Mouse (Mus musculus): ENCODE measurements at regions not wholly inside any gene's neighbourhood (a gene's known extent, or its start where the extent isn't known, plus 50 kb on each side); places are given as distances from the start of the nearest gene placed in this dataset.

DNA sequence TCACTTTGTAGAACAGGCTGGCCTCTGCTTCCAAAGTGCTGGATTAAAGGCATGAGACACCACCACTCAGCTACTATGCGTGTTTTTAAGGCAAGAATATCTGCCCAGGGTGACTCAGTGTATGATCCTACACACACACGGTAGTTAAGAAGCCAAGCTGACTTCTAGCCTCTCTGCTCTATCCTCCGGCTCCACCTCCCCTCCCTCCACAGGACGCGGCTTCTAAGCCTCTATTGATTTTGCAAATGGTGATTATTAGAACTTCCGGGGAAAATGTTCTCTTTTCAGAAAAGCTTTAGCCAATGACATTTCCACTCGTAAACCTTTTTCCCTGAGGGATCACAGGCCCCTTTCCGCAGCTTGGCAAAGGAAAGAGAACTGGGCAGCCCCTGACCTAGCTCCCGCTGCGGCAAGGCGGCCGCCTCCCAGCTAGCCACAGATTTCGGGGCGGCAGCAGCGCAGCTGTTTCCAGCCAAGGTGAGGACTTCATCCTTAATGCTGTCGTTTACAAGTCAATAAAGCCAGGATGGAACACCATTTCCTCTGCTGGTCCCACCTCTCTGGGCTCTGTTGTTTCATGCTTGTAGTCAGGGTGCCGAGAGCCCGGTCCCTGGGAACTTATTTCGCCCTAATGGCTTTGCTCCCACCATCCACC is 154.0 kb downstream of the Mycn start:
- no peak overlapping the region for H3K9ac ChIP-seq (replicated peaks; ENCODE audit: low read depth, low read length)
- no peak overlapping the region for H3K27ac ChIP-seq (ENCODE audit: low read length)
- peak overlapping the region; percentile 12; the same call in 1 of the 2 replicates for H3K4me3 ChIP-seq (ENCODE audit: low read depth, low read length)
- H3K27me3 ChIP-seq (ENCODE audit: control insufficient read depth, insufficient read depth, low read length) = no peaks in the 10 kb centered on the region
- peaks cover 10% of the 10 kb centered on the region for H3K4me1 ChIP-seq (ENCODE audit: control insufficient read depth, insufficient read depth, low read length)
- no peak for ATAC-seq (ENCODE audit: insufficient number of reproducible peaks, insufficient read depth, low FRiP score, low read depth)
- 9% methylated on average over 19 of the region's 19 CpGs for WGBS
- H3K36me3 ChIP-seq (ENCODE audit: control insufficient read depth, insufficient read depth, low read length) = no peaks in the 10 kb centered on the region
- H3K4me2 ChIP-seq (replicated peaks; ENCODE audit: low read depth, low read length) = peak overlapping the region; percentile 44
- no peaks in the 10 kb centered on the region for H3K9me3 ChIP-seq (ENCODE audit: control insufficient read depth, low read depth, low read length)

DNA sequence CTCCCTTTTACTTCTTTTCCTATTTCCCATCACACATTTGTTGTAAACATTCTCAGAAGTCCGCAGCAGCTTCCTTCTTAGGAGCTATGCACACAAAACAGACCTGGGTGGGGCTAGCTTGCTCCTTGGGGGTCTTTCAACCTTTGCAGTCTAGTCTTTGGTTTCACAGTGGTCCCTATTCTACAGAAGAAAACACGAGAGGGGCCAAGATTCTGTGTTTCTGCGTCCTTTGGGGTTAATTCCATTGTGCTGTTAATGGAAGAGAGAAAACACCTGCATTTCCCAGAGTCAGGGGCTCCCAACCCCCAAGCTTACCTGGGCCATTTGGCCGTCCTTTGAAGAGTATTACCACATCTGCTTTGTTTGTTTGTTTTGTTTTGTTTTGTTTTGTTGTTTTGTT is 154.6 kb downstream of the Mycn start:
- no peak for ATAC-seq (ENCODE audit: insufficient number of reproducible peaks, insufficient read depth, low FRiP score, low read depth)
- H3K9ac ChIP-seq (replicated peaks; ENCODE audit: low read depth, low read length) = no peak overlapping the region
- WGBS = 44% methylated on average over 4 of the region's 4 CpGs
- H3K36me3 ChIP-seq (ENCODE audit: control insufficient read depth, insufficient read depth, low read length) = no peaks in the 10 kb centered on the region
- peaks cover 10% of the 10 kb centered on the region for H3K4me1 ChIP-seq (ENCODE audit: control insufficient read depth, insufficient read depth, low read length)
- H3K9me3 ChIP-seq (ENCODE audit: control insufficient read depth, low read depth, low read length) = no peaks in the 10 kb centered on the region
- no peaks in the 10 kb centered on the region for H3K27me3 ChIP-seq (ENCODE audit: control insufficient read depth, insufficient read depth, low read length)
- no peak overlapping the region for H3K27ac ChIP-seq (ENCODE audit: low read length)
- H3K4me2 ChIP-seq (replicated peaks; ENCODE audit: low read depth, low read length) = no peak overlapping the region
- no peak overlapping the region for H3K4me3 ChIP-seq (ENCODE audit: low read depth, low read length)

DNA sequence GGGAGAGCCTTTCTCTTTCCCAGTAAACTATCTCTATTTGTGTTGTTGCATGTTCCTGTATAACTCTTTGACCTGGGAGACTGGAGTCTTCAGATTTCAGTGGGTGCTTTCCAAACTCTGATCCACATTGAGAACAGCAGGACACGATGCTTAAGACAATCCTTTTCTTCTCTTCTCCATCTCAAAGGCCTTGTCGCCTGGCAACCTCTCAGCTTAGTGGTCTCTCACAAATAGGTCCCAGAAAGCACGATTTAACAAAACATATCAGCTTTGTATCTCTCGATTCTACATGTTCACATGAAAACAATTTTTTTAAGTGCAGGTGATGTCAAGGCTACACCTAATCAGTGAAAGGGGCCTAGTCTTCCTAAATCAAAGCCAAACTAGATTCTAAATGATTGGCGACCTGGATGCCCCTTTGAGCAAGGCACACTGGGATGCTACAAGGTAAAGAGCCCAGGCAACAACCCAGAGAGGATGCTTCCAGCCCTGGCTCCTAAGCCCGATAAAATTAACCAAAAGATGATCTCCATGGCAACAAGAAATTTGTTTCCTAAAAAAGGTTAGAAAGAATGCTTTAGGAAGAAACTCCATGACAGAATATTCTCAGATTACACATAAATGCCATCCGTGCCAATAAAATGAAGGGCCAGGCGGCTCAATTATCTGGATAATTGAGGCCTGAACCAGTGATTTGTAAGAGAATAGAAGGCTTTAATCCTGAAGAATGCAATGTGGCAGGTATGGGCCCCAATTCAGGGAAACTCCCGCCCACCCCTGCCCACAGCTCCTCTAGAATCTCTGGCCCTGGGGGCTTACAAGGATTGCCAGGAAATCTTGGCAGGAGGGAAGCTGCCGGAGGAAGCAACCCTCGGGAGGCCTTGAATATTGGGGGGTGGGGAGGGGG is 157.8 kb downstream of the Mycn start:
- Histone ChIP-seq H3K9ac (replicated peaks; ENCODE audit: low read depth, low read length) (no peak overlapping the region), H3K4me1 (ENCODE audit: control insufficient read depth, insufficient read depth, low read length) (peaks cover 10% of the 10 kb centered on the region), H3K4me3 (ENCODE audit: low read depth, low read length) (no peak overlapping the region), H3K27ac (ENCODE audit: low read length) (no peak overlapping the region), H3K9me3 (ENCODE audit: control insufficient read depth, low read depth, low read length) (0 out of 2 replicates have a peak, but pooled peaks cover 3% of the 10 kb centered on the region), H3K27me3 (ENCODE audit: control insufficient read depth, insufficient read depth, low read length) (no peaks in the 10 kb centered on the region), H3K4me2 (replicated peaks; ENCODE audit: low read depth, low read length) (no peak overlapping the region), H3K36me3 (ENCODE audit: control insufficient read depth, insufficient read depth, low read length) (no peaks in the 10 kb centered on the region)
- 54% methylated on average over 11 of the region's 11 CpGs for WGBS
- no peak for ATAC-seq (ENCODE audit: insufficient number of reproducible peaks, insufficient read depth, low FRiP score, low read depth)

DNA sequence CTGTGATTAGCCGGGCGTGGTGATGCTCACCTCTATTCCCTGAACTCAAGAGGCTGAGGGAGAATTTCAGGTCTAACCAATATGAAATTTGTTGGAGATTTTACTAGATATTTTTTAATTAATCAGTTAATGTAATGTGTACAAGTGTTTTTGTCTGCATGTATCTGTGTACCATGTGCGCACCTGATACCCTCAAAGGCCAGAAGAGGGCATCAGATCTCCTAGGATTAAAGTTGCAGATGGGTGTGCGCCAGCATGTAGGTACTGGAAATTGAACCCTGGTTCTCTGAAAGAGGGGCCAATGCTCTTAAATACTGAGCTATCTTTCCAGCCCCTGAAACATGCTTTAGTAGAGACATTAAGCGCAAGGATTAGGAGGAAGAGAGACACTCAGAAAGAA is 160.2 kb downstream of the Mycn start:
- Histone ChIP-seq H3K27me3 (ENCODE audit: control insufficient read depth, insufficient read depth, low read length) (no peaks in the 10 kb centered on the region), H3K4me2 (replicated peaks; ENCODE audit: low read depth, low read length) (no peak overlapping the region), H3K4me3 (ENCODE audit: low read depth, low read length) (no peak overlapping the region), H3K9me3 (ENCODE audit: control insufficient read depth, low read depth, low read length) (0 out of 2 replicates have a peak, but pooled peaks cover 3% of the 10 kb centered on the region), H3K4me1 (ENCODE audit: control insufficient read depth, insufficient read depth, low read length) (no peaks in the 10 kb centered on the region), H3K27ac (ENCODE audit: low read length) (no peak overlapping the region), H3K9ac (replicated peaks; ENCODE audit: low read depth, low read length) (no peak overlapping the region), H3K36me3 (ENCODE audit: control insufficient read depth, insufficient read depth, low read length) (no peaks in the 10 kb centered on the region)
- 96% methylated on average over 5 of the region's 5 CpGs for WGBS
- ATAC-seq (ENCODE audit: insufficient number of reproducible peaks, insufficient read depth, low FRiP score, low read depth) = no peak

DNA sequence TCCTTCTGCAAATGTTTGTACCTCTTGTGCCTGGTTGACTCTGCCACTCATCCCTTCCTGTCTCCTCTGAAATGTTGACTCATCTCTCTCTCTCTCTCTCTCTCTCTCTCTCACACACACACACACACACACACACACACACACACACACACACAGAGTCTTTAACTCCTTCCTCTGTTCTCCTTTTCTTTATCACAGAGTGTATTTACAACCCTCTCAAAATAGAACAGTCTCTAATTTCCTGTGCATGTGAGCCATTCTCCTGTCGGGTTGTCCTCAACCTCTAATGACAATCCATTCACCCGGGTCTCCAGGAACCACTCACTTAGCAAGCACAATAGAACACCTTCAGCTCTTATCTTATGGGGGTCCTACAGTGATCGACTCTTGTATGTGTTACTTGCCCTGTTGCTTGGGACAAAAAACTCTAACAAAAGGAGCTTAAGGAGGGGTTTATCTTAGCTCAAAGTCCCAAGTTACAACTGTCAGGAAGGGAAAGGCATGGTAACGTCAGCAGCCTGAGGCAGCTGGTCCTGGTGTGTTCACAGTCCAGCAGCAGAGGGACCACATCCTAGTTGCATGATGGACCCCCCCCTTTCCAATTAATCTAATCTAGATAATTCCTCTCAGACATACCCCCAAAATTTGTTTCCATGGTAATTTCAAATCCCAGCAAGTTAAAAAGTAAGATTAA is 163.0 kb downstream of the Mycn start:
- no peaks in the 10 kb centered on the region for H3K27me3 ChIP-seq (ENCODE audit: control insufficient read depth, insufficient read depth, low read length)
- no peak overlapping the region for H3K27ac ChIP-seq (ENCODE audit: low read length)
- no peak overlapping the region for H3K9ac ChIP-seq (replicated peaks; ENCODE audit: low read depth, low read length)
- no peak overlapping the region for H3K4me3 ChIP-seq (ENCODE audit: low read depth, low read length)
- 0 out of 2 replicates have a peak, but pooled peaks cover 3% of the 10 kb centered on the region for H3K9me3 ChIP-seq (ENCODE audit: control insufficient read depth, low read depth, low read length)
- 43% methylated on average over 4 of the region's 4 CpGs for WGBS
- no peak overlapping the region for H3K4me2 ChIP-seq (replicated peaks; ENCODE audit: low read depth, low read length)
- H3K36me3 ChIP-seq (ENCODE audit: control insufficient read depth, insufficient read depth, low read length) = no peaks in the 10 kb centered on the region
- ATAC-seq (ENCODE audit: insufficient number of reproducible peaks, insufficient read depth, low FRiP score, low read depth) = no peak
- H3K4me1 ChIP-seq (ENCODE audit: control insufficient read depth, insufficient read depth, low read length) = no peaks in the 10 kb centered on the region

DNA sequence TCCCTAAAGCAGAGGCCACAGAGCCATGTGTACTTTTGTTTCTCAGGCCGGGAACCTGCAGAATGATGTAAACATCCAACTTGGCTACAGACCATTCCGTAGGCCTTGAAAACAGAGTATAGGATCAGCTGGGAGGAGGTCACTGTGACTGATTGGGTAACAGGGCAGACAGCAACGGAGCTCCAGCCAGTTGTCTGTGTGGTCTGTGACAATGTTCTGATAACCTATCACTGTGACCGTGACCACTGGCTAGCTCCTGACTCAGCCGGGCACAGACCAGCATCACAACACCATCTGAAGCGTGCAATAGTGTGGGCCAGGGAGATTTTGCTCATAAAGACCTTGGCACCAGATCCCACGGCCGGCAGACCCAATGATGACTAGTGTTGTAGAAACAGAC is 164.3 kb downstream of the Mycn start:
- Histone ChIP-seq H3K36me3 (ENCODE audit: control insufficient read depth, insufficient read depth, low read length) (no peaks in the 10 kb centered on the region), H3K9ac (replicated peaks; ENCODE audit: low read depth, low read length) (no peak overlapping the region), H3K4me2 (replicated peaks; ENCODE audit: low read depth, low read length) (no peak overlapping the region), H3K4me3 (ENCODE audit: low read depth, low read length) (no peak overlapping the region), H3K4me1 (ENCODE audit: control insufficient read depth, insufficient read depth, low read length) (no peaks in the 10 kb centered on the region), H3K27me3 (ENCODE audit: control insufficient read depth, insufficient read depth, low read length) (no peaks in the 10 kb centered on the region), H3K27ac (ENCODE audit: low read length) (no peak overlapping the region), H3K9me3 (ENCODE audit: control insufficient read depth, low read depth, low read length) (0 out of 2 replicates have a peak, but pooled peaks cover 3% of the 10 kb centered on the region)
- 67% methylated on average over 8 of the region's 8 CpGs for WGBS
- no peak for ATAC-seq (ENCODE audit: insufficient number of reproducible peaks, insufficient read depth, low FRiP score, low read depth)

DNA sequence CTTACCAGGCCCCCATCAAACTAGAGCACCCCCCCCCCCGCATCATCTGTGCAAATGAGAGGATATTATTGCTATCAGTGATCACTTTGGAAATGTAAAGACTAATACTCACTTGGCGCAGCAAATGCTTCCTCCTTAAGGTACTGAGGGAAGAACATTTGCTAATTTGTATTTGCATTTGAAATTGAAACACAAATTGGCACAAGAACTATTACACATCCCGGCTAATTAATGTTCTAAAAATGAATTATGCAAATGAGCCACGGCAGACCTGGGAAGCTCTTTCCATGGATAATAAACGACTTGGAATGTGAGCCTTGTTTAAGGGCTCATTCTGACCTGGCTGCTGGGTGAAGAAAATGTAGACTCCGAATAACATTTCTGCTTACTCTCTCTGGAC is 164.9 kb downstream of the Mycn start:
- WGBS = 75% methylated on average over 6 of the region's 6 CpGs

DNA sequence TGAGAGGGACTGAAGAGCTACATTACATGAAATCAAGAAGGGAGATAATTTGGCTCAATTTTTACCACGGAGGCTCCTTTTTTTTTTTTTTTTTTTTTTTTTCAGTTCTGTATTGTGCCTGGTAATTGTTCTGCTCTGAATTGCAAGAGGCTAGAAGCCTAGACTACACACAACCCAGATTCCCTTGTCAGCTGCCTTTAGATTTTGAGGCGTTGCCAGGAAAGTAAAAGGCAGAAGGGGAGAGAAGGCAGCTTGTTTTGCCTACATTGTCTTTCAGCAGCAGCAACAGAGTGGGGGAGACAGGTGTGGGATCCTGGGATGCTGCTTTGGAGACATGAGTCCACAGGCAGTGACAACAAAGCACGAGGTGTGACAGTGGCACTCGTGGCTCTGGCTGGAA is 170.7 kb downstream of the Mycn start:
- H3K4me1 ChIP-seq (ENCODE audit: control insufficient read depth, insufficient read depth, low read length) = no peaks in the 10 kb centered on the region
- no peaks in the 10 kb centered on the region for H3K9me3 ChIP-seq (ENCODE audit: control insufficient read depth, low read depth, low read length)
- WGBS = 61% methylated on average over 4 of the region's 4 CpGs
- ATAC-seq (ENCODE audit: insufficient number of reproducible peaks, insufficient read depth, low FRiP score, low read depth) = no peak
- no peak overlapping the region for H3K4me3 ChIP-seq (ENCODE audit: low read depth, low read length)
- no peak overlapping the region for H3K27ac ChIP-seq (ENCODE audit: low read length)
- H3K4me2 ChIP-seq (replicated peaks; ENCODE audit: low read depth, low read length) = no peak overlapping the region
- no peak overlapping the region for H3K9ac ChIP-seq (replicated peaks; ENCODE audit: low read depth, low read length)
- no peaks in the 10 kb centered on the region for H3K27me3 ChIP-seq (ENCODE audit: control insufficient read depth, insufficient read depth, low read length)
- H3K36me3 ChIP-seq (ENCODE audit: control insufficient read depth, insufficient read depth, low read length) = no peaks in the 10 kb centered on the region

More for the DNA sequence above, 164.9 kb downstream of the Mycn start:
- no peaks in the 10 kb centered on the region for H3K4me1 ChIP-seq (ENCODE audit: control insufficient read depth, insufficient read depth, low read length)
- H3K9ac ChIP-seq (replicated peaks; ENCODE audit: low read depth, low read length) = no peak overlapping the region
- 0 out of 2 replicates have a peak, but pooled peaks cover 3% of the 10 kb centered on the region for H3K9me3 ChIP-seq (ENCODE audit: control insufficient read depth, low read depth, low read length)
- no peaks in the 10 kb centered on the region for H3K36me3 ChIP-seq (ENCODE audit: control insufficient read depth, insufficient read depth, low read length)
- H3K4me2 ChIP-seq (replicated peaks; ENCODE audit: low read depth, low read length) = no peak overlapping the region
- H3K27ac ChIP-seq (ENCODE audit: low read length) = no peak overlapping the region
- no peaks in the 10 kb centered on the region for H3K27me3 ChIP-seq (ENCODE audit: control insufficient read depth, insufficient read depth, low read length)
- no peak overlapping the region for H3K4me3 ChIP-seq (ENCODE audit: low read depth, low read length)
- ATAC-seq (ENCODE audit: insufficient number of reproducible peaks, insufficient read depth, low FRiP score, low read depth) = no peak

Data from stomach, embryonic 14.5 days (tissue).